Mouse (Mus musculus): Measurements from ENCODE around the gene Ccl2.

Gene Ccl2

DNA sequence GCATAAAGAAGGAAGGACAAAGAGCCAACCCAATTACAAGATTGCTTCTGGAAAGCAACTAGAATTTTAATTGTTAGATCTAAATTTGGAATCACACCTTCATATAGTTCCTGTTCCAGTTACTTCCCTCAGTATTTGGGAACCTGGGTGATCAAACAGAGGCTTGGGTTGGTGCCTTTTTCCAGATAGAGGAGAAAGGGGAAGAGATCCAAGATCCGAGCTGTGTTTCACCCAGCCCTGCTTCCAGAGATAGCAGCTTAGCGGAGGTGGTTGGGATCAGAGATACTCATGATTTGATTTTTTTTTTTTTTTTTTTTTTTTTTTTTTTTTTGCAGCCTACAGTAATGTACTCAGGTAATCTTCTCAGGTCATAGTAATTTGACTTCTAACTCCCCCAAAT, 486 bp downstream of the Ccl2 start:
- in situ Hi-C loops (cut with MboI), result no loop called here

- in situ Hi-C loops (cut with MboI), result no loop called here
These were observed 3.2 kb downstream of the Ccl2 start, which contains the start of gene Gm17268 for GRCm38 (mm10) chr11:82038535-82038934. Gene Gm17268 (minus strand): TSS chr11:82038562.

GRCm38 (mm10) chr11:82039132-82039660, 3.8 kb downstream of the Ccl2 start:
- in situ Hi-C loops (cut with MboI), result no loop called here

GRCm38 (mm10) chr11:82041671-82042080, 6.3 kb downstream of the Ccl2 start:
- in situ Hi-C loops (cut with MboI), result no loop called here

GRCm38 (mm10) chr11:82045471-82045870, 10.1 kb downstream of the Ccl2 start, which contains the start of gene Ccl7:
Gene Ccl7 (plus strand): TSS chr11:82045712.
- in situ Hi-C loops (cut with MboI), result no loop called here

DNA sequence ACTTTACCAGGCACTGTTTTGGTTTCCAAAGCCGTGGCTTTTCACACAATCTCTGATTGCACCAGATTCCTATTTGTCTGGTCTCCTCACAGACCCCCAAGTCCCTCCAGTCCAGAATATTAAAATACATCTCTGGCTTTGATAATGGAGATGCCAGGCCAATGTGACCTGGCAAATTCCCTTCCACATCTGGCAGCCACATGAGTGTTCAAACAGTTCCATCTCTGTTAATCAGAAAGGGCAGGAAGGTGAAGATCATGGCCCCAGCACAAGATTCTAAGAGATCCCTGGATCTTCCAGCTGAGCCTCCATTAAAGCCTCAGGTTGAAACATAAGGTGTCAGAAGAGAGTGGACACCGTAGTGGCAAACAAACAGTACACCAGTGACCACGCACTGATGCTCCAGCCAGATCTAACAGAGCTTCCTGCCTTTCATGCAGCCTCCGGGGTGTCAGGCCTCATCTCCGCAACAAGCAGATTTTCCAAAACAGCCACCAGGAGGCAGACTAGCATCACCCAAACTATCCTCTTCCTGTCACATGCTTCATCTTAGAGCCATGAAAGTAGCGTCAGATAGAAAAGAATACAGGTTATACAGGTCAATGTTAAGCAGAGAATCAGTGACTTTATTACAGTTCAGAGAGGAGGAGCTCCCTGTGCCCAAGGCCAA, 12.5 kb downstream of the Ccl2 start:
- in situ Hi-C loops (cut with MboI), result no loop called here

DNA sequence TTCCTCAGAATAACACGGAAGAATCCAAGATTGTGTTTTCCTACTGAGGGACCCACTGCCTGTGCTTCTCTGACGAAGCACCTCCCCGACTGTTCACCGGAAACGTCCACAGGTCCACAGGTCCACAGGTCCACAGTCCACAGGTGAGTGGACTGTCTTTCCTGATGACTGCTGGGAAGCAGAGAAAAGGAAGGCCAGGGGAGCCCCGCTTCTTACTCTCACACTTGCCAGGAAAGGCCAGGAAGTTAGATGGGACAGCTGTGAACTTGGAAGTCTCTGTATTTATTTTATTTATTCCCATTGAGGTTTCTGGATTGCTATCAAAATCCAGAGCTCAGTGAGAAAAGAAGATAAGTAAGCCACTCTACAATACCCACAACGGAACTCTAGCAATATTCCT, 18.5 kb downstream of the Ccl2 start:
- in situ Hi-C loops (cut with MboI), result no loop called here

DNA sequence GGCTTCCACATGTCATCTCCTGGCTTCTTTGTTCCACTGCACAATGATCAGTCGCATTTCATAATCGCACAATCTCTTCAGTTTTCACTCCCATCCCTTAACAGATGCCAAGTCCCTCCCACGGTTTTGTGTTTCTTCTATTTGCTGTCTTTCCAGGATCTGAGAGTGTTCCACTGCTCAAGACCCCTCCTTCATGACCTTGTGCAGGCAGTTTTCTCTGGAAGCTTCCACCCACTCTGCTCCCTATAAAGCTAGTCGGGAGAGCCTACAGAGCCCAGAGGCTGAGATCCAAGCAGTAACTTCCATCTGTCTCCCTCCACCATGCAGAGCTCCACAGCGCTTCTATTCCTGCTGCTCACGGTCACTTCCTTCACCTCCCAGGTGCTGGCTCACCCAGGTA, 22.3 kb downstream of the Ccl2 start, which contains the start of gene Ccl11:
Gene Ccl11, plus strand, starts transcription at position 178 of the 400 bp plus-strand sequence.
- in situ Hi-C loops (cut with MboI), result no loop called here

- in situ Hi-C loops (cut with MboI), result no loop called here
These were observed 26.9 kb downstream of the Ccl2 start for GRCm38 (mm10) chr11:82062226-82062625.

- in situ Hi-C loops (cut with MboI), result no loop called here
These were observed 28.1 kb downstream of the Ccl2 start for GRCm38 (mm10) chr11:82063454-82063853.

- in situ Hi-C loops (cut with MboI), result no loop called here
These were observed 31.7 kb downstream of the Ccl2 start for GRCm38 (mm10) chr11:82066953-82067571.

DNA sequence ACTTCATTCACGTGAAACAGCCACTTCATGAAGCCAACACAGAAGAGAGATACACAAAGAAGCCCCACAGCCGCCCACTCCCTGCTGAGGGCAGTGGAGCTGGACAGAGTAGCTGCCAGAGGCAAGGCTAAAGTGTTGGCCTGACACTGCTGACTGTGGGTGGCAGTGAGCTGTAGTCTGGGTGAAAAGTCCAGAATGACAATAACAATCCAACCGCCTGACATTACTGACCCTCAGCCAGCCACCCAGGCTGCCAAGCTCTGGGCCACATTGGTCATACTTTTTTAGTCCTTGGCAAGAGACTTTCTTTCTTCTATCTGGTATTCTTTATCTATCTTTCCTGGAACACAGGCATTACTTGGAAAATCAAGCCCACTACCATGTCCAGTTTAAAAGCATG, 35.7 kb downstream of the Ccl2 start:
- in situ Hi-C loops (cut with MboI), result no loop called here

DNA sequence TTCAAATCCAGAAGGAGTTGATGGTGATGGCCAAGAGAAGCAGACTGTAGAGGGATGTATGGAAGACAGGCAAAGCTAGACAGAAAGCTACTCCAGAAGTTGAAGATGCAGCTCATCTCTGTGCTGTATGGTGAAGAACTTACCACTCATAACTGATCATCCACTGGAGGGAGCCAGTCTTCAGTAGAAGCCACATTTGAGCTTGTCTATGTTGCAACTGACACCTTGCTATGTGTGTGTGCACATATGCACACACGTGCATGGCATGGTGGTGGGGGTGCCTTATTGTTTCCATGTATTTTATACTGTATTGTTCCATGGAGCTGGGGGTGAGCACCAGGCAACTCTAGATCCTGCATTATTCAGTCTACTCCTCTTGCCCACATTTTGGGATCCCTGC, 37.0 kb downstream of the Ccl2 start:
- in situ Hi-C loops (cut with MboI), result no loop called here

- in situ Hi-C loops (cut with MboI), result no loop called here
These were observed 37.6 kb downstream of the Ccl2 start for GRCm38 (mm10) chr11:82072984-82073383.

- in situ Hi-C loops (cut with MboI), result no loop called here
These were observed 38.3 kb downstream of the Ccl2 start for GRCm38 (mm10) chr11:82073686-82074085.

DNA sequence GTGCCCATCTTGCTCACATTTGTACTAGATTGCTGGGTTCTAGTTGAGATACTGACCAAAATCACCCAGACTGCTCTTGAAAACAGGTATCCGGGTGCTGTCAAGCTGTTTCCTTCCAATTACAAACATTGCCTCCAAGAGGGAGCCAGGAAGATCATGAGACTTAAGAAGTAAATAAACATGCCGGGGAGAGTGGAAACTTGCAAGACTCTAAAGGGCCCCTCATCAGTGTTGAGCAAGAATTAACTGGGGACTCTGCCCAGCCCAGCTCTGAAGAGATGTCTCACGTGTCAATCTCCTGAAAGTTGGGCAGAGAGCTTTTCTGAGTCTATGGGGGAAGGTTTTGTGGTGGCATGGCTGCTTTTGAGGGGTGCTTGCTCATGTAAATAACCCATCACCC, 41.7 kb downstream of the Ccl2 start:
- in situ Hi-C loops (cut with MboI), result no loop called here

- in situ Hi-C loops (cut with MboI), result no loop called here
These were observed 42.9 kb downstream of the Ccl2 start for GRCm38 (mm10) chr11:82078136-82078730.

GRCm38 (mm10) chr11:82080865-82081264, 45.5 kb downstream of the Ccl2 start:
- in situ Hi-C loops (cut with MboI), result no loop called here

DNA sequence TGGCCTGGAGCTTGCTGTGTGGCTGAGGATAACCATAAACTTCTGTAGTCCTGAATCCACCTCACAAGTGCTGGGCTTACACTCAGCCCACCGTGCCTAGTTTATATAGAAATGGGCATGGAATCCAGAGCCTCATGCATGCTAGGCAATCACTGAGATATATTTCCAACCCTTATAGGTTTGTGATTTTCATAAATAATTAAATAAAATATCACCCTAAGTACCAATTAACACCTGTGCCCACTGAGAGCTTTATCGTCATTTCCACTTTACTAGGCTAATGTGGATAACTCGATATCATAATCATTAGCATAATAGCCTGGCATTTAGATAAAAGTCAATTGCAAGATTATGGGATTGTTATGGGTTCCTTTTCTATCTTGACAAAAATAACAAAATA, 49.0 kb downstream of the Ccl2 start:
- in situ Hi-C loops (cut with MboI), result no loop called here

Measured in mature B cell (primary cell).